Mouse (Mus musculus): ENCODE measurements around the gene Fam166a. TPM values are rescaled to one million over a fixed set of nuclear protein-coding genes. Genes with fewer than 3 reads are reported as not detected.

Fam166a gene
- total RNA-seq, 1 experiment = 0.49 TPM

DNA sequence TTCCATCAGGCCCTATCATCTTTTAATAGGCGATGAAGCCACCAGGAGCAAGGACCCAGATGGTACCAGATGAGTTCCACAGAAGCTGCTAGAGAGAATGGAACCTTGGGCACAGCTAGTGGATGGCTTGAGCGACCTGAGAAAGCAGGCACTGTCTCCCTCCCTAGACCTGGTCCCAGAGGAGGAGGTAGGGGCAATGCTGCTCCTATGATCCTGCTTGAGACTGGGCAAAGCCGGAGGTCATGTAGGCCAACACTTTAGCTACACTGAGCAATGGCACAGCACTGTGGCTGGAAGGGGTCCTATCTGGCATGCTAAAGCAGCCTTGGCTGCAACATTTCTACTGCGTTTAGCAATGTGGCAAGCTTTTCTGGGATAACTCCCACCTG, 42.9 kb upstream of the Fam166a start:
- in situ Hi-C loops (cut with MboI; ENCODE audit: low sequenced_read_pairs in 2 of 2, unreplicated experiment in 2 of 2) = no loop called here
- Histone ChIP-seq H3K36me3 (ENCODE audit: control insufficient read depth, insufficient read depth, low read length, poor library complexity, severe bottlenecking) (no peaks in the 10 kb centered on the region), H3K9me3 (ENCODE audit: control insufficient read depth, insufficient read depth, low read depth, low read length) (no peaks in the 10 kb centered on the region), H3K27ac (ENCODE audit: insufficient read depth, low read depth, low read length, poor library complexity, severe bottlenecking) (no peak overlapping the region), H3K4me1 (ENCODE audit: control insufficient read depth in 2 of 2, insufficient read depth in 2 of 2, low read length in 2 of 2, poor library complexity in 1 of 2) (peaks cover 0 to 7% of the 10 kb centered on the region in 2 experiments; a peak in 1 of 4 replicates), H3K4me3 (ENCODE audit: insufficient read depth in 1 of 2, low read depth in 1 of 2, low read length in 2 of 2, poor library complexity in 1 of 2, severe bottlenecking in 1 of 2) (no peak overlapping the region), H3K9ac (ENCODE audit: insufficient read depth, low read depth, low read length, poor library complexity, severe bottlenecking) (no peak overlapping the region)
- TF ChIP-seq CHD2 (IDR thresholded peaks at IDR 0.05; ENCODE audit: low read depth, low read length) = no peak
- no peak for TF ChIP-seq MAFK (IDR thresholded peaks at IDR 0.05; ENCODE audit: insufficient read depth, low read depth, low read length)
- no peak for TF ChIP-seq ZC3H11A (IDR thresholded peaks at IDR 0.05; ENCODE audit: borderline replicate concordance, low read depth, low read length)
- TF ChIP-seq HCFC1 (IDR thresholded peaks at IDR 0.05; ENCODE audit: borderline replicate concordance, insufficient read depth, low read length) = no peak
- no peak for TF ChIP-seq ZNF384 (IDR thresholded peaks at IDR 0.05; ENCODE audit: low read depth, low read length)
- no peak for DNase-seq (ENCODE audit: low read depth, low spot score)

GRCm38 (mm10) chr2:25176573-25176972, 42.0 kb upstream of the Fam166a start:
- in situ Hi-C loops (cut with MboI; ENCODE audit: low sequenced_read_pairs in 2 of 2, unreplicated experiment in 2 of 2) = no loop called here
- no peaks in the 10 kb centered on the region for H3K9me3 ChIP-seq (ENCODE audit: control insufficient read depth, insufficient read depth, low read depth, low read length)
- TF ChIP-seq MAFK (IDR thresholded peaks at IDR 0.05; ENCODE audit: insufficient read depth, low read depth, low read length) (no peak), CHD2 (IDR thresholded peaks at IDR 0.05; ENCODE audit: low read depth, low read length) (no peak), HCFC1 (IDR thresholded peaks at IDR 0.05; ENCODE audit: borderline replicate concordance, insufficient read depth, low read length) (no peak), ZNF384 (IDR thresholded peaks at IDR 0.05; ENCODE audit: low read depth, low read length) (no peak)
- no peaks in the 10 kb centered on the region for H3K36me3 ChIP-seq (ENCODE audit: control insufficient read depth, insufficient read depth, low read length, poor library complexity, severe bottlenecking)
- H3K9ac ChIP-seq (ENCODE audit: insufficient read depth, low read depth, low read length, poor library complexity, severe bottlenecking) = no peak overlapping the region
- peaks cover 0 to 7% of the 10 kb centered on the region in 2 experiments; a peak in 1 of 4 replicates for H3K4me1 ChIP-seq (ENCODE audit: control insufficient read depth in 2 of 2, insufficient read depth in 2 of 2, low read length in 2 of 2, poor library complexity in 1 of 2)
- no peak overlapping the region for H3K27ac ChIP-seq (ENCODE audit: insufficient read depth, low read depth, low read length, poor library complexity, severe bottlenecking)
- DNase-seq (ENCODE audit: low read depth, low spot score) = no peak
- no peak overlapping the region for H3K4me3 ChIP-seq (ENCODE audit: insufficient read depth in 1 of 2, low read depth in 1 of 2, low read length in 2 of 2, poor library complexity in 1 of 2, severe bottlenecking in 1 of 2)

DNA sequence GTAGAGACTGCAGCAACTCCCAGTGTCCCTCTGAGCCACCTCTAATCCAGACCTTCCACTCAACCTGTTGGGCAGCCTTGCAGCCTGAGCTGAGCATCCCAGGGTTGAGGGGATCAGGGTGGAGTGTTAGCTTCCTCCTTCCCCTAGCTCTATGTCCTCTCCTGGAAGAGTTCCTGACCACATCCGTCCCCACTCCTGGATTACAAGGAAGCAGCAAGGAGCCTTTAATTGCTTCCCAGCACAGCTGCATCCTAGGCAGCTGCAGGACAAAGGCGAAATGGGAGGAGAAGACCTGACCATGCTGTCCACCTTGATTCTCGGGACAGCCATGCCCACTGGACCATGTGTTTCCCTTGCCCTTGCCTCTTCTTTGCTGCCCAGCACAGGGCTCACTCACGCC, 41.5 kb upstream of the Fam166a start:
- no peak for DNase-seq (ENCODE audit: low read depth, low spot score)
- Histone ChIP-seq H3K27ac (ENCODE audit: insufficient read depth, low read depth, low read length, poor library complexity, severe bottlenecking) (no peak overlapping the region), H3K4me1 (ENCODE audit: control insufficient read depth in 2 of 2, insufficient read depth in 2 of 2, low read length in 2 of 2, poor library complexity in 1 of 2) (peaks cover 0 to 8% of the 10 kb centered on the region in 2 experiments; a peak in 1 of 4 replicates), H3K36me3 (ENCODE audit: control insufficient read depth, insufficient read depth, low read length, poor library complexity, severe bottlenecking) (no peaks in the 10 kb centered on the region), H3K4me3 (ENCODE audit: insufficient read depth in 1 of 2, low read depth in 1 of 2, low read length in 2 of 2, poor library complexity in 1 of 2, severe bottlenecking in 1 of 2) (no peak overlapping the region), H3K9ac (ENCODE audit: insufficient read depth, low read depth, low read length, poor library complexity, severe bottlenecking) (no peak overlapping the region), H3K9me3 (ENCODE audit: control insufficient read depth, insufficient read depth, low read depth, low read length) (no peaks in the 10 kb centered on the region)
- TF ChIP-seq ZNF384 (IDR thresholded peaks at IDR 0.05; ENCODE audit: low read depth, low read length) = no peak
- no peak for TF ChIP-seq ZC3H11A (IDR thresholded peaks at IDR 0.05; ENCODE audit: borderline replicate concordance, low read depth, low read length)
- no peak for TF ChIP-seq CHD2 (IDR thresholded peaks at IDR 0.05; ENCODE audit: low read depth, low read length)
- TF ChIP-seq HCFC1 (IDR thresholded peaks at IDR 0.05; ENCODE audit: borderline replicate concordance, insufficient read depth, low read length) = no peak
- no peak for TF ChIP-seq MAFK (IDR thresholded peaks at IDR 0.05; ENCODE audit: insufficient read depth, low read depth, low read length)
- in situ Hi-C loops (cut with MboI; ENCODE audit: low sequenced_read_pairs in 2 of 2, unreplicated experiment in 2 of 2) = no loop called here

DNA sequence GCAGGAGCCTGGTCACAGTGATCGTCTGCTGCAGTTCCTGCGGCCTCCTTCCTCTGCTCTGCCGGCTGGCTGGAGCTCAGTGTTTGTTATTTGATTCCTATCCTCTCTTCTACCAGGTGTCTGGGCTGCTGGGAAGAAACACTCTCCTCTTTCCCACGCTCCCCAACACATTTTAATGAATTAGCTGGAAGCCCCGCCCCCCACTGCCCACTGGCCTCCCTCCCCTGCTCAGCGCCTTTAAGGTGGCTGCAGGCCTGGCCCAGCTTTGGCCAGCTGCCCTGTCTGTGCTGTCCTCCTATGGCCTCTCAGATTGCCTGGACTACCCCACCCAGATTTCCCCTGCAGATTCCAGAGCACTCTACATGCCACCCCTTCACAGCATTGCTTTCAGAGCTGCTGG, 40.9 kb upstream of the Fam166a start:
- Histone ChIP-seq H3K9ac (ENCODE audit: insufficient read depth, low read depth, low read length, poor library complexity, severe bottlenecking) (no peak overlapping the region), H3K9me3 (ENCODE audit: control insufficient read depth, insufficient read depth, low read depth, low read length) (no peaks in the 10 kb centered on the region), H3K27ac (ENCODE audit: insufficient read depth, low read depth, low read length, poor library complexity, severe bottlenecking) (no peak overlapping the region), H3K4me1 (ENCODE audit: control insufficient read depth in 2 of 2, insufficient read depth in 2 of 2, low read length in 2 of 2, poor library complexity in 1 of 2) (peaks cover 0 to 6% of the 10 kb centered on the region in 2 experiments; a peak in 1 of 4 replicates), H3K4me3 (ENCODE audit: insufficient read depth in 1 of 2, low read depth in 1 of 2, low read length in 2 of 2, poor library complexity in 1 of 2, severe bottlenecking in 1 of 2) (no peak overlapping the region), H3K36me3 (ENCODE audit: control insufficient read depth, insufficient read depth, low read length, poor library complexity, severe bottlenecking) (no peaks in the 10 kb centered on the region)
- DNase-seq (ENCODE audit: low read depth, low spot score) = no peak
- in situ Hi-C loops (cut with MboI; ENCODE audit: low sequenced_read_pairs in 2 of 2, unreplicated experiment in 2 of 2) = no loop called here
- no peak for TF ChIP-seq HCFC1 (IDR thresholded peaks at IDR 0.05; ENCODE audit: borderline replicate concordance, insufficient read depth, low read length)
- no peak for TF ChIP-seq MAFK (IDR thresholded peaks at IDR 0.05; ENCODE audit: insufficient read depth, low read depth, low read length)
- no peak for TF ChIP-seq ZC3H11A (IDR thresholded peaks at IDR 0.05; ENCODE audit: borderline replicate concordance, low read depth, low read length)
- no peak for TF ChIP-seq ZNF384 (IDR thresholded peaks at IDR 0.05; ENCODE audit: low read depth, low read length)
- no peak for TF ChIP-seq CHD2 (IDR thresholded peaks at IDR 0.05; ENCODE audit: low read depth, low read length)

All from ES-E14 (cell line).